Mouse (Mus musculus): ENCODE measurements at regions not wholly inside any gene's neighbourhood (a gene's known extent, or its start where the extent isn't known, plus 50 kb on each side); places are given as distances from the start of the nearest gene placed in this dataset.

DNA sequence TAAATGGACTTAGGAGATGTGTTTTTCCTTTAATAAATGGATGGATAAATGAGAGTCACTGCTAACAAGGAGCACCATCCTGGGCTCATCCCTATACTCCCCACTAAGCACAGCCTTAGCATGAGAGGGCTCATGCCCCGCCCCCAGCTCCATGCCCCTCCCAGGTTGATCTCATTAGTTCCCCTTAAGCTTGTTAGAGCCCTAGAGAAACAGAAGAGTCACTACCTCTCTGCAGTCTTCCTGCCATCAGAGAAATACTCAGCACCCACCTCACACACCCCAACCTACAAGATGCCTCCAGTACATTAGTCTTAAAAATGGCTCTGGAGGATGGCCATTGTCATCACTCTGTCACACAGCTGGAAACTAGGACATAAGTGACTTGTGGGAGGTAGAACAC, 202.8 kb upstream of the Hnrnpa3 start:
- no peak for DNase-seq (ENCODE audit: low spot score in 2 of 2)

DNA sequence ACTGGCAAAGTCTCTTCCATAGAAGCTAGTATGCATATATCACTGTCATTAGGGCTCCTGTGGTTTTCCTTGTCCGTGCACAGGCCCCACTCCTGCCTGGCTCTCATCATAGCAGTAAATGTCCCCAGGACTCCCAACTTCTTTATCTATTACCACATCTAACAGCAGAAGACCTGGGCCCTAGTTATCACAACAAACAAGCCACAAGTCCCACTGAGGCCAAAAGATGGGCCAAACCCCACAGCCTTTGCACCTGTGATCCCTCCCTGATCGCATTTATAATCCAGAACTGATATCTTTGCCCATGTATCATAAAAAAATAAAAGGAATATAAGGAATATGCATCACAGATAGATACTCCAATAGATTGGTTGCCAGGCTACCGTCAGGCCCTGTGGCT, 201.6 kb upstream of the Hnrnpa3 start:
- DNase-seq (ENCODE audit: low spot score in 2 of 2), result no peak

DNA sequence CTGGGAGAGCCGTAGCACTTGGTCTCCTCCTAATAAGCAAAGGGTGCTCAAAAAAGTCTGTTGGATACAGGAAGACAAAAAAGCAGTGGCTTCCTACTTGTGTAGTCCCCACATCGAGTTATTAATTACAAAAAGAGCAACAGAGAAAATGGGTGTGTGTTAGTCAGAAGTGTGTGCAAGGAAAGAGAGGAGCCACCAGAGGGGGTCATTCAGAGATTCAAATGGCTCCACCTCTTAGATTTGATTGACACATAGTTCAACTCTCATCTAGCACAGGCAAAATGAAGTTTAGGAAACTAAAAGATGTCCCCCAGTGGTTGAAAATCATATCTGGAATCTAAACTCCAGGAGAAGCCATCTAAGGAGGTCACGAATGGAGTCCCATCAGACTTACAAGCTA, 200.2 kb upstream of the Hnrnpa3 start:
- DNase-seq (ENCODE audit: low spot score in 2 of 2), result no peak

DNA sequence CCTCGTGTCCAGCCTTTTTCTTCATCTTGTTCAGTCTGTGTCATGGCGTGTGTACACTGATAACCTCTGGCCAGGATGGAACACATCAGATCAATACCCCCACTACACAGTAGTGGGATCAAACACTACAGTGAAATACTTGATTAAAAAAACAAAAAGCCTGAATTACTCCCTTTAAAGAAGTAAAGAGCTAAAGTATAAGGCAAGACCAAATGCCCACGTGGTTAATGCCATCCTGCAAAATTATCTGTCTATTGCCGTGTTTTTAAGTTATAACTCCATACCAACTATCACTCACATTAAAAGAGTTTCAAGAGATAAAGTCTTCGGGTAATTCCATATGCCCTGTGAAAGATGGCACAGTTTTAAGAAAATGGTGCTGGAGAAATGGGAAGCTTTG, 198.6 kb upstream of the Hnrnpa3 start:
- DNase-seq (ENCODE audit: low spot score in 2 of 2), result no peak

DNA sequence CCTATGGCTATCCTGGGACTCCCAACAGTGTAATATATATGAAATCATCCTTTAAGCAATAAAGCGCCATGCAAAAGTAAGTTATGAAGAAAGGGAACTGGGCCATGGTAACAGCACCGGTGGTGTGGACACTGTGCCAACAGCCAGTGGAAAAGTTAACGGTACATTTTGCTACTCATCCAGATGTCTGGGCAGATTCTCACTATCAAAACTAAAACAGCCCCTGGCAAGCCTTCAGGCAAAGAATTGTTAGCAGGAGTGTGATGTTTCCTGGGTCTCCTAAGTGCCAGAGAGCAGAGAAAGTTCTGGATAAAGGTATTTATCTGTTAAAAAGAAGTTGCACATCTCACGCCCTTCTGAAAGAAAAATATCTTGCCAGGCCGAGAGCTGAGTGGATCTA, 198.0 kb upstream of the Hnrnpa3 start:
- no peak for DNase-seq (ENCODE audit: low spot score in 2 of 2)

DNA sequence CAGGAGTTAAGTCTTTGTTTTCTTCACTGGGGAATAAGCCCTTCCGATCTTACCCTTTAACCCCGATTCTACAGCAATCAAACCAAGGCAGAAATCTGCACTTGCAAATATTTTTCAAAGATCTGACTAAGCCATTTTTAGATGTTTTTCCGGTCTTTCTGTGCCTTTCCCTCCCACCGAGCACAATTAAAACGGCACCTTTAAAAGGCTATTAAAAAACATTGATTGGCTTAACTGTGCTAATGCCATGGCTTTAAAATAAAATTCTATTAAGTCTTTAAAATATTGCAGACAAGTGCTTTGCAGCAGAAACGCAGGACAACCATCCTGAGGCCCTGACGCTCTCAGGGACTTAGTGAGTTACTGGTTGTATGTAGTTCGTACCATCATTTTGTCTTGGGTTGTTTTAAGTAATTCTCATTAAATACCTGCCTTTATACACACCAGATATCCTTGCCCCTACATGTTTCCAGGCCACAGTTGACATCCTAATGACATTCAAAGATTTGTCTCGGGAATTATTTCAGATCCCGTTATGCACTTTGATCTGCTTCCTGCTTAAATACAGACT, 197.6 kb upstream of the Hnrnpa3 start:
- no peak for DNase-seq (ENCODE audit: low spot score in 2 of 2)

DNA sequence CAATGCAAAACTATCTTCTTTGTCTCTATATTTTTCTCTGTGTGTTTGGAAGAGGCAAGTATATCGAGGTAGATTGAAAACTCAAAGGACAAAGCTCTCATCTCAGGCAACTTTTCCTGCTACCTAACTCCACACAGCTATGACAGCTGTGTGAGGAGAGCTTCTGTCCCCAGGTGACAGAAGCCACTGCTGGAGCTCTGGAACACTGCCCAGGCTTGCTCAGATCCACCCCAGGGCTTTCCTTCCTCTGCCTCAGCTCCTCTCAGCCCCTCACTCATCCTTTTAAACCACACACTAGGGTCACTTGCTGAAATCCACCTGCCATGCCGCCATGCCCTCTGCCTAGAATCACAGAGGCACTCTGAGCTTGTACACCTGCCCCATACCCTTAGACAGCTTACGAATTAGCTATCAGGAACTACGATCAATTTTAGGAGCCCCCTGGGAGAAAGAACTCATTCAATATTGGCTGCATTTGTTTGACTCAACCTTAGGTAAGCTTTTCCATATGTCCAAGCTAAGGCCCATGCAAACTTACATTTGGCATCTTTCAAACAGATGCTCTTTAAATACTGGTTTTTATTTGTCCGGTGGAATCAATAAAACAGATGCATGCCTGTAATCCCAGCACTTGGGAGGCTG, 196.9 kb upstream of the Hnrnpa3 start:
- no peak for DNase-seq (ENCODE audit: low spot score in 2 of 2)

DNA sequence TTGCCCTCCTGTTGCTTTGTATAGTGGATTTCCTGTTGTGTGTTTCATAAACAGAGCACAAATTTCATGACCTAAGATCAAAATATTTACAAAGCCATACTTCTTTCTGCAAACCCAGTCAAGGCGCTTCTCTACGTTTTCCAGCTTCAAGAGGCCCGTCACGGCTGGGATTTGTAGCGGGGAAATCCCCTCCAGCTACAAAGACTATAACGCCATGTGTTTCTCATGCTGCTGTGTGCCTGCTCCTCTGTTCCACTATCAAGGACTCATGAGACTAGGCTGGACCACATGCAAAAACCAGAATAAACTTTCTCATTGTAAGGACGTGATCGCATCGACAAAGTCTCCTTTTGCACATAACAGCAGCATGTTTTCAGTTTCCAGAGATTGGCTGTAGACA, 196.0 kb upstream of the Hnrnpa3 start:
- no peak for DNase-seq (ENCODE audit: low spot score in 2 of 2)

DNA sequence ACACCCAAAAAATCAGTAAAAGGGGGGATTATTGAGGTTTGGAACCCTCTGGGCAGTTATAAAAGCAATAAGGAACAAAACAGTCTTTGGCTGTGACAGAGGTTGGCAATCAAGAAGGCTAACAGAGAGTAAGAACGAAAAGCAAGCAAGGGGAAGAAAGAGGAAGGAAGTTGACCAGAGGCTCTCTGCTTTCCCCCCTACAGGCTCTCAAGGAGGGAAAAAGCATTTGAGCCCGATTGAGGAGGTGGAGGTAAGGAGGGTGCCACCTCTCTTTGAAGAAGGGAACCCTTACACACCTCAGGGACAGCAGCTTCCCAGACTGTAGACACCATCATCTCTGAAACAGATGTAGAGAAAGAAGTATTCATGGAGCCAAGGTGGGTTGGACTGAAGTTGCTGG, 194.6 kb upstream of the Hnrnpa3 start:
- no peak for DNase-seq (ENCODE audit: low spot score in 2 of 2)

DNA sequence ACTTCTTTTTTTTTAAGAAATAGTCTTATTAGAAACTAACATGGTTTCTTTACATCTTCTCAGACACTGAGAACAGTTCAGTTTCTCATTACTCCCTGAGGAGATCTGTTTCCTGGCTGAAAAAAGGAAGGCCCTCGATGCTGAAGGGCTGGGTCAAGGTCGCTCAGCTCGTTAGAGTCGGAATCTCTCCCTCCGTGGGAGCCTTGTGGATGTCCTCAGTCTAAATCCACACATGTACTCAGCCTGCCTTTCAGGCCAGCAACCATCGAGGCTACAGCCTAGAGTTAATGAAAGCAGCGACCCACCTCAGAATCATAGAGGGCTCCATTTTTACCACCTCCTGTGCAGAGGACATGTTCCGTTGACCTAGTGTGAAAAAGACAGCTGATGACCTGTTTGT, 190.2 kb upstream of the Hnrnpa3 start:
- no peak for DNase-seq (ENCODE audit: low spot score in 2 of 2)

DNA sequence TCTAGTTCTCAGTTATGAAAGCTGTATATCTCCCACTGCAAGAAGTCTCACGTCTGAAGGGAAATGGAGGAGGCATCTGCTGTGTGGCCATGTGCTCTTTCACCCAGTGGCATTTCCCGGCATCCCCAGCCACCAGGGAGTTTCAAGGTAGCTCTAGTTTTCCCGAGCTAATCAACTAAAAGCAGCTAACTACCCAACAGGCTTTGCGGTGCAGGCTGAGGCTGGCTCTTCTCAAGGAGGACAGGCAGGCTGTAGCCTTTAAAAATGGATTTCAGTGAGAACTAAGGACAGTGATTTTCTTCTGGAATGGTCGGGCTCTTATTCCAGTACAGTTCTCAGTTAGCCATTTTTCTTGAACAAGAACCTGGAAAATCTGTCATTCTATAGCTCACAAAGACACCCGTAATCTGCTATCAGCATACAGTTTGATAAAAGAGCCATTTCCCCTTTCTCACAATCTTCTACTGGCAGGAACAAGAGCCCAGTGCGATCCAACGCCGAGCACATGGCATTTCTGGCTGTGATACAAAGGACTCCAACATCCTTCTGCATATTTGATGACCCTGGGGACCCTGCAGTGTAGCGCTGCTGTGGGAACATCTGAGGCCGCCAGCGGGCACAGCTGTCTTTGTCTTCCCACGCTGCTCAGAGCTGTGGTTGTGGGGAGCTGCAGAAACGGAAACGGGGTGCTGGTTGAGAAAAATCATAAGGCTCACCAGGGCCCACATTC, 188.9 kb upstream of the Hnrnpa3 start:
- DNase-seq (ENCODE audit: low spot score in 2 of 2), result peak in 1 of 2 experiments; percentile 9

DNA sequence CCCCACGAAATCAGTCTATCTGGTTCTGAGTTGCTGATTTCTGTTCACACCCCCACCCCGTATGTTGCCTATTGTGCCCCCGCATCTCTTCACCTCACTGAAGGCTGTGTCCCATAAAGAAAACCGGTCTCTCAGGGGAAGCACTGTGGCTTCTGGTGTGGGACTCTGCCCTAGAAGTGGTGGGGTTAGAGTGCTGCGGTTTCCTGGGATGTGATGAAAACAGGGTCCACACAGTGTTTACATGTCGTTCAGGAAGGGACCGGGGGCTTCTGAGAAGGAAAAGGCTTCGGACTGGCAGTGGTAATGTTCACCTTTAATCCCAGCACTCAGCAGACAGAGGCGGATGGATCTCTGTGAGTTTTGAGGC, 188.4 kb upstream of the Hnrnpa3 start:
- DNase-seq (ENCODE audit: low spot score in 2 of 2), result no peak

DNA sequence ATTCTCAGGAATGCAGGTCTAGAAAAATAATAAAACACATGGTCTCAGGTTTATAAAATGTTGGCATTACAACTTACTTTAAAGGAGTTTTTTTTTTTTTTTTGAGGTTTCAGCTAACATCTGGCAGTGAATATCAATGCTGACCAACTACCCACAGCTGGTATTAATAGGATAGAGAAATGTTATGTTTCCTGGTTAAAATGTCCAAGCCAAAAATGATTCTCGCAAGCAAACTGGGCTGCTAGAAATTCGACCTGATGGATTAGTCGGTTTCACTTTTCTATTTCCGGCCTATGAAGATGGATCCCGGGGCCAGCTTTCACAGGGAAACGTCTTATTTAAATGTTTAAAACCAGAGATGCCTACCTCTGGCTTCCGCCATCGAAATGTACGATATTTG, 186.6 kb upstream of the Hnrnpa3 start:
- DNase-seq (ENCODE audit: low spot score in 2 of 2), result no peak

DNA sequence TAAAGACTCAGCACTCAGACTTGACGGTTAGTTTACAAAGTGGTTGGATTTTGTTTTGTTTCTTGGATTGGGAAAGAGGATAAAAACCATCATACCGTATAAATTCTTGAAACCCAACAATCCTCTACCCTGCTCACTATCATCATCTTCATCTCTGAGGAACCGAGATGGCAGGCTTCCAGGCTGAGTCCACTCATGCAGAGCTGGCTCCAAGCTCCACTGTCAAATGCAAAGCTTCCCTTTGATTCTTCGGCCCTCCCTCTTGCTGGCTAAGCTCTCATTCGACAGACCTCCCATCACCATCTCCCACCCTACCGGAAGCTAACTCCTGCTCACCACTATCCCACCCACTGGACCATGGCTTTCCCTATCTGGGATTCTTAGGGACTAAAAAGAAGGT, 184.6 kb upstream of the Hnrnpa3 start:
- DNase-seq (ENCODE audit: low spot score in 2 of 2), result no peak

DNA sequence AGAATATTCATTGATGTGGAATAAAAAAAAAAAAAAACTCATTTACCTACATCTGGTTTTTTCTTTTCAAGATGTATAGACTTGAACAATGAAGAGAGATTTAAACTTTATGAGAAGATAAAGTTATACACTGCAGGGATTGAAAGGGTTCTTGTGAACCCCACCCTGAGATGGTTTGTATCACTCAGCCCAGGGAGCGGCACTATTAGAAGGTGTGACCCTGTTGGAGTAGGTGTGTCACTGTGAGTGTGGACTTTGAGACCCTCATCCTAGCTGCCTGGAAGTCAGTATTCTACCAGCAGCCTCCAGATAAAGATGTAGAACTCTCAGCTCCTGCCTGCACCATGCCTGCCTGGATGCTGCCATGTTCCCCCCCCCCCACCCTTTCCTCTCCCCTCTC, 182.7 kb upstream of the Hnrnpa3 start:
- DNase-seq (ENCODE audit: low spot score in 2 of 2), result no peak

DNA sequence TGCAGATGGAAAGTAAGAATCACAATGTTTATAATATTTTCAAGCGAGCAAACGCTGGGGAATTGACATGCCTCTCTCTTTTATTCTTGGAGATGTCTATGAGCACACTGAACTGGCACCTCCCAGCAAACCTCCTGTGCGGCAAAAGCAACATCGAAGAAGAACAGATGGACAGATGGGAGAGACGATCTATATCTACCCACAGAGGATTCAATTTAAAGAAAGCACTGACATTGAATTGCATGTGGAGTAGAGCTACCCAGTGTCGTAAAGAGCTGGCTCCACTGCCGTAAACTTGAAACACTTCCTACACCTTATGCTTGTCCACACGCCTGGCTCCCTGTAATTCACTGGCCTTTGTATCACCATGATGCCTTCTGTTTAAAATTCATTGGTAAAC, 182.0 kb upstream of the Hnrnpa3 start:
- DNase-seq (ENCODE audit: low spot score in 2 of 2), result peak in 1 of 2 experiments; percentile 14

DNA sequence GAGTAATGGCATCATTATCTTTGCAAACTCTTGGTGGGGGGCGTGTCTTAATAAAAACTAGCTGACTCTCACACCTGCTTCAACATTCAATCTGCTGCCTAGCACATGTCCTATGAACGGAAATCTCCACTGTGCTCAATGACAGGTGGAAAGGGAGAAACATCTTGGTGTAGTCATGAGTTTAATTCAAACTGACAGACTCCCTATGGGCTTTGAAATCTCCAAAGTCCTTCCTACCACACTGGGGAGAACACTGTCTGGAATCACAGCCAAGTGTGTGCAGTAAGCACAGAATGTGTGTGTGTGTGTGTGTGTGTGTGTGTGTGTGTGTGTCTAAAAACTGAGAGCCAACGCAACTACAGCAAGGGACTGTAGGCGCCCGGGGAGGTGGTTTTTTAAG, 179.5 kb upstream of the Hnrnpa3 start:
- no peak for DNase-seq (ENCODE audit: low spot score in 2 of 2)

DNA sequence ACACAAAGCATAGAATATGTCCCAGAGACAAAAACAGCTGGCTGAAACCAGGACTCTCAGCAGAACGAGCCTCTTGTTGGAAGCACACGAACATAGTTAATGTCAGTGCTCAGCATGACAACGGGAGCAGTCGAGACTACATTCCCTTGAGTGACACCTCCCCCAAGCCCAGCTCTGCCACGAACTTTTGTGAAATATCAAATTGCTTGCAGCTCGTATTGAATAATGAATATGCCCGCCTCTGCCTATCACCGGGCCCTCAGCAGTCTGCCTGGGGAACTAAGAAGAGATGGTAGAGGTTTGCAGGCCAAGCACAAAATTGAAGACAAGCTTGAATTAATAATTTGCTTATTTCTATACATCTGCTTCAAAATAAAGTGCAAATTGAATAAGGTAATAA, 177.2 kb upstream of the Hnrnpa3 start:
- no peak for DNase-seq (ENCODE audit: low spot score in 2 of 2)

DNA sequence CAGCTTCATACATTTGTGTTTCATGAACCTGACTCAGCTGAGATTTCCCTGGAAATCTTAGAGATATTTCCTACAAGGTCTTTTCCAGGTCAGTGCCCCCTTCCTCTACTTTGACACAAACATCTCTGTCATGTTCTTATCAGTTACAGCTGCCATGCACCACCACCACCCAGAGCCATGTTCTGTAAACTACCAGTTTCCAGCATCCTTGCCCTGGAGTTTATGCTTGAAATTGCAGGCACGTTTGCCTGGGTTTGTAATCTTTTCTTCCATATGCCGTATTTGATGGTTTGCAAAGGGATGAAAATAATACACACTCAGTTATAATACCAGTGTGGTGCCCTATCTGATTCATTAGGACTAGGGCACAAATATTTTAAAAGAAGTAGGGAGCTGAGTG, 176.6 kb upstream of the Hnrnpa3 start:
- DNase-seq (ENCODE audit: low spot score in 2 of 2), result no peak

DNA sequence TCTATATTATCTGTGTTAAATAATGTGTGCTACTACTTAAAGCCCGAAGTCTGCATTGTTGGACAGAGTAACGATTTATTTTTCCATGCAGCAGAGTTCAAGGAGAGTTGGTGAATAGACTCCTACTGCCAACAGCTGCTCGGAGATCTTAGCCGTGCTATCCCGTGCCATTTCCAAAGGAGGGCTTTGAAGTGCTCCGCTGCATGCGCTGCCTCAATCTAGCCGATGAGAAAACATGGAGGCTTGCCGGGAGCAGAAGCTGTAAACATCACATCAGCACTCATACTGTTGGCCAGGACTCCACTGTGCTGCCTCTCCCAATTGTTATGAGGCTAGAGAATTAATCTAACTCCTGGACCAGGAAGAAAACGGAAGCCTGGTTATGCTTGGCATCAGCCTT, 174.1 kb upstream of the Hnrnpa3 start:
- no peak for DNase-seq (ENCODE audit: low spot score in 2 of 2)

DNA sequence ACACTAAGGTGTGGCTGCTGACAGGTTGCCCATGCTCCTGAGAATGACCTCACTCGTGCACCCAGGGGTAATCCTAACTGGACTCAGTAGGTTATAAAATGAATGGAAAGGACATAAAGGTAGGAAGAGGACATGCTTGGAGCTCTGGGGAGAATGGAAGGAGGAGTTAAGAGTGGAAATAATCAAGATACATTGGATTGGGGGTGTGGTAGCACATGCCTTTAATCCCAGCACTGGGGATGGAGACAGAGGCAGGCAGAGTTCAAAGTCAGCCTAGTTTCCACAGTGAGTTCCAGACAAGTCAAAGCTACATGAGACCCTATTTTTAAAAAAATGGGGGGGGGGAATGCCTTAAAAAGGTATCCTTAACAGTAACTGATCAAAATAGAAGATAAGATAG, 167.9 kb upstream of the Hnrnpa3 start:
- no peak for DNase-seq (ENCODE audit: low spot score in 2 of 2)

DNA sequence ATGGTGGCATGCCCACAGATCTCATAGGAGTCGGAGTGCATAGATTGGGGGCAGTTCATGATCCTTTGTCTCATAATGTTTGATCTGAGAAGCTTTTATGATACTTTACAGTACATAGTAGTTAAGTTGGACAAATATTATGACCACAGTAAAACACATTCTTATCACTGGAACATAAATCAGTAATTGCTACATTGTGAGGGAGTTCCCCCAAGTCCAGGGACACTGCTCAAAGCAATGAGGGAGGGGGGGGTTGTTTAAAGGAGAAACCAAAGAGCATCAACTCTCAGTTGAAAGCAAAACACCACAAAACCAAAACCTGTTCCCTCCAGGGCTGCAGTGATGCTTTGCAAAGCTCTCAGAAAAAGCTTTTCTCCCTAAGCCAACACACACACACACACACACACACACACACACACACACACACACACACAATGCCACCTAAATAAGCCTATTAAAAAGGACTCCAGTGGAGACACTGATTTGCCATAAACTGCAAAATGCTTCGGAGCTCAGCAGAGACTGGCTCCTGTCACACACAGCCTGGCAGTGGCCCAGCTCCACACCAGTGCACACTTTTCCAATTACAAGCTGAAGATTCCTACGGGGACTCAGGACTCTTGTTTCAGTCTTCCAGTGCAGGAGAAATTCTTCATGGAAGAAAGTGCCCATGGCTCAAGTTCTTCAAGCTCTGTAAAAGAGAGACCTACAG, 167.1 kb upstream of the Hnrnpa3 start:
- DNase-seq (ENCODE audit: low spot score in 2 of 2), result no peak

DNA sequence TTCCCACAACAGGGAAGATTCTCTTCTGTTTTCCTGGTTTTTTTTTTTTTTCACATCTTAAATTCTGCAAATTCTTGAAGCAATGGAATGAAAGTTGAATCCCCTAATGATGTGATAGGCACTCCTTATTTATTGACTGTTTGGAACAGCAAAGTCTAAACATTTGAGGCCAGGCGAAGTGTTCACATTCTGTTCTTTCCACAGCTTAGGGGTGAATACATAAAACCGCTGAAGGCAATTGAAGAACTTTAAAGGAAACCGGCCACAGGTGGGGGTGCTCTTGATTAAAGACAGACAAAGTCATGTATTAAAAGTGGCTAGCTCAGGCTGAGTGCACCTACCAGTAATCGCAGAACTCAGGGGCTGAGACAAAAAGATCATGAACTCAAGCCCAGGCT, 166.6 kb upstream of the Hnrnpa3 start:
- DNase-seq (ENCODE audit: low spot score in 2 of 2), result no peak
